Mouse (Mus musculus) midbrain, embryonic 15.5 days (tissue): ENCODE data around the gene Sarnp. TPM values are rescaled to one million over a fixed set of nuclear protein-coding genes. Genes with fewer than 3 reads are reported as not detected.

Experiments used
- ATAC-seq: fragments of 200-750 bp; cut with Nextera tagmentation; replicated peaks from 2 replicates; pipeline ENCODE4 v1.8.0; 2017; ENCODE audit warnings: moderate TSS enrichment
- H3K27ac ChIP-seq: fragments of 300-500 bp; sonication (generic); 2 replicates; pipeline ENCODE4 v1.5.1; 2015; ENCODE audit warnings: mild to moderate bottlenecking, inconsistent platforms
- H3K27me3 ChIP-seq: fragments of 300-500 bp; sonication (generic); replicated peaks from 2 replicates; pipeline ENCODE4 v1.6.1; 2015; ENCODE audit warnings: inconsistent platforms
- H3K36me3 ChIP-seq: fragments of 300-500 bp; sonication (generic); replicated peaks from 2 replicates; pipeline ENCODE4 v1.6.1; 2015; ENCODE audit warnings: inconsistent platforms
- H3K4me1 ChIP-seq: fragments of 300-500 bp; sonication (generic); 2 replicates; pipeline ENCODE4 v1.6.1; 2015; ENCODE audit warnings: inconsistent platforms
- H3K4me2 ChIP-seq: fragments of 300-500 bp; sonication (generic); 2 replicates; pipeline ENCODE4 v1.6.1; 2015; ENCODE audit warnings: inconsistent platforms, mild to moderate bottlenecking, moderate library complexity
- H3K4me3 ChIP-seq: fragments of 300-500 bp; sonication (generic); 2 replicates; pipeline ENCODE4 v1.5.1; 2015; ENCODE audit warnings: mild to moderate bottlenecking, inconsistent platforms
- H3K9ac ChIP-seq: fragments of 300-500 bp; sonication (generic); 2 replicates; pipeline ENCODE4 v1.6.1; 2015; ENCODE audit warnings: mild to moderate bottlenecking, inconsistent platforms
- H3K9me3 ChIP-seq: fragments of 300-500 bp; sonication (generic); 2 replicates; pipeline ENCODE4 v1.6.1; 2016; ENCODE audit warnings: inconsistent platforms
- WGBS: fragments of 180-500 bp; shearing (Covaris S2); methylation state at CpG from one replicate; pipeline ENCODE4 v1.1.7; 2015; ENCODE audit warnings: mixed read lengths; 5-methylcytosine and 5-hydroxymethylcytosine counted together
- polyA plus RNA-seq: library from polyadenylated mRNA; unstranded; fragments of >200 nt; fragmentation: Nextera tagmentation; extraction: Ambion mirVana; gene quantifications from 2 replicates; pipeline ENCODE4 v1.2.1, GENCODE M21; 2015

Sarnp gene
- 145 and 155 TPM in 2 replicates for polyA plus RNA-seq

- H3K27ac ChIP-seq: no peak within 1 kb of the TSS
- WGBS: 90% methylated on average over 13 of the region's 13 CpGs
- no peak within 1 kb of the TSS for H3K4me3 ChIP-seq
- no peaks in the 10 kb centered on the region for H3K27me3 ChIP-seq
- H3K4me1 ChIP-seq: peaks cover 14% of the 10 kb centered on the region
- no peaks in the 10 kb centered on the region for H3K9me3 ChIP-seq
- ATAC-seq: no peak
- H3K4me2 ChIP-seq: no peak within 1 kb of the TSS
- H3K36me3 ChIP-seq: peaks cover 49% of the 10 kb centered on the region
- H3K9ac ChIP-seq: no peak within 1 kb of the TSS
Measured at GRCm38 (mm10) chr10:128817033-128817432, at the start of gene Sarnp. TSS of gene Sarnp (plus strand) at chr10:128817333.

- H3K4me2 ChIP-seq: no peak overlapping the region
- 81% methylated on average over 2 of the region's 2 CpGs for WGBS
- no peak overlapping the region for H3K9ac ChIP-seq
- H3K27me3 ChIP-seq: no peaks in the 10 kb centered on the region
- no peaks in the 10 kb centered on the region for H3K4me1 ChIP-seq
- no peak for ATAC-seq
- H3K36me3 ChIP-seq: no peaks in the 10 kb centered on the region
- no peaks in the 10 kb centered on the region for H3K9me3 ChIP-seq
- H3K4me3 ChIP-seq: no peak overlapping the region
- H3K27ac ChIP-seq: no peak overlapping the region
Measured at GRCm38 (mm10) chr10:128772895-128773294, 44.2 kb upstream of the Sarnp start.

DNA sequence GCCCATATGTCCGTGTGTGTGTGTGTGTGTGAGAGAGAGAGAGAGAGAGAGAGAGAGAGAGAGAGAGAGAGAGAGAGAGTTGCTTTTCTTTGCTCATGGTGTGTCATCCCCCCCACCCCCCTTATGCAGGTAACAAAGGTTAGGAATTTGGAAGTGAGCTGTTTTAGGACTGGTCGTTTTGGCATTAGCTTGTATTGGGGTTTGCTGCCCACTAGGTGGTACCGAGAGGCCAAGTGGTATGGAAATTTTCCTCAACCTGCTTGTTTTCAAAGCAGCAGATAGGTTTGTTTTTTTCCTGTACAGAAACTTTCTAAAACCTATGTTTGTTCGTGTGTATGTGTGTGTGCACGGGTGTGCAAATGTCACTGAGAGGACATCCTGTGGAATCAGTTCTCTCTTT is 43.4 kb upstream of the Sarnp start:
- WGBS: 30% methylated on average over 5 of the region's 5 CpGs
- Histone ChIP-seq H3K4me2 (no peak overlapping the region), H3K36me3 (no peaks in the 10 kb centered on the region), H3K27ac (no peak overlapping the region), H3K9ac (no peak overlapping the region), H3K4me3 (no peak overlapping the region), H3K9me3 (no peaks in the 10 kb centered on the region), H3K27me3 (no peaks in the 10 kb centered on the region), H3K4me1 (no peaks in the 10 kb centered on the region)
- ATAC-seq: no peak

DNA sequence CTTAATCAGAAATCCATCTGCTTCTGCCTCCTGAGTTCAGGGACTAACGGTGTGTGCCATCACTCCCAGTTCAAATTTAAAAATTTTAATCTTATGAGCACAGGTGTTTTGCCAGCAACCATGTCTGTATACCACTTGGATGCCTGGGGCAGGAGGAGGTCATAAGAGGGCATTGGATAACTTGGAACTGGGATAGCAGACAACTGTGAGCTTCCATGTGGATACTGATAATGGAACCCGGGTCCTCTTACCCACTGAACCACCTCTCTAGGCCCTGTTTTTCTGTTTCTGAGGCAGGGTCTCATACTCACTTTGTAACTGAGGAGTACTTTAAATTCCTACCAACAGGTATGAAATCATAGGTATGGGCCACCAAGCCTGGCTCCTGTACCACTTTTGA is 38.7 kb upstream of the Sarnp start:
- 89% methylated on average over 2 of the region's 2 CpGs for WGBS

DNA sequence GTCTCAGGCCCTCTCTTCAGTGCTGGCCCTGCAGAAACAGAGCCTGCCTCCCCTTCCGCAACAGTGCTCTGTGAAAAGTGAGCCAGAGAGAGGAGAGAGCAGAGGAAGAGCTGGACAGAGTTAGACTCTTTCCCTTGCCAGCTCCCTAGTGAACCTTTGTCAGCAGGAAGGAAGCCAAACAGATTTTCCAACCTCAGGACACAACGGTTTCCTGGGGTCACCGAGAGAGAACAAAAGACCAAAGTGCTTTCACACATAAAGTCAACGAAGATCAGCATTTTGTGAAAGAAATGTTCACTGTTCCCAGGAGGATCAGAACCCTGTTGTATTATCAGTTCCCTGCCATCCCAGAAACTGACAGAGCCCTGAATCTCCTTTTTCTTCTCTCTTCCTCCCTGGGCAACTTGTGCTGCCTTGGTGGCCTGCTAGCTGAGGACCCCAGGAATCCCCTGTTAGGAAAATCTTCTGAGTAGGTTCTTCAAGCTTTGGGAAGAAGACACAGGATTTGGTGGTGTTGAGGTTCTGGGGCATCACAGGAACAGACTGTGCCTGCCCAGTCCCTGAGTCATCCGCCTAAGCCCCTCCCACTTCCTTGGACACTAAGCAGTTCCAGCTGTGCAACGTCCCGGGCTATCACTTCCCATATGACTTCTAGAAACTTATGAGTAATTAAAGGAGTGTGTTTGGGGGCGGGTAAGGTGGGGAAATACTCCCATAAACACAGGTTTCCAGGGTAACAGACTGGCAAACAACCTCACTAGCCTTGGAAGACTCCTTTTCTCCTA is 37.9 kb upstream of the Sarnp start:
- WGBS: 38% methylated on average over 8 of the region's 8 CpGs
- H3K27ac ChIP-seq: no peak overlapping the region
- H3K9me3 ChIP-seq: no peaks in the 10 kb centered on the region

More for the DNA sequence above, 38.7 kb upstream of the Sarnp start:
- H3K4me1 ChIP-seq: no peaks in the 10 kb centered on the region
- no peak overlapping the region for H3K9ac ChIP-seq
- H3K4me3 ChIP-seq: no peak overlapping the region
- ATAC-seq: no peak
- H3K4me2 ChIP-seq: no peak overlapping the region
- H3K36me3 ChIP-seq: no peaks in the 10 kb centered on the region
- H3K27ac ChIP-seq: no peak overlapping the region
- H3K9me3 ChIP-seq: no peaks in the 10 kb centered on the region
- H3K27me3 ChIP-seq: no peaks in the 10 kb centered on the region

DNA sequence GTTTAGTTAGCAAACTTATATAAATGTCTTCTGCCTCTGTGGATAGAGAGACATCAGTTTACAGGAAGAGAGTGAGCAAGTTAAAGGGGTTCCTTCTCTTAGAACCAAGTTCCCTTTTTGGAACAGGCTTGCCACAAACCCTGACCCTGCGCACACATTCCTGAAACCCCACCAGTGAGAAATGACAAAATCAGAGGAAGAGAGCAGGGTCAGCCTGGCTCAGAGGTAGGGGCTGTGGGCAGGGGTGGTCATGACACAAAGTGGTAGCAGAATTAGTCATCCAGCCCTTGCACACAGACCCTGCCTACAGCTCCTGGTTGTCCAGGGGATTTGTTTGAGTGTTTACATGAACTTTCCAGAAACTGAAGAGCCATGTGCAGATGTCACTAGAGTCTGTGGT is 36.9 kb upstream of the Sarnp start:
- no peak overlapping the region for H3K9ac ChIP-seq
- 100% methylated on average over 1 of the region's 1 CpGs for WGBS

More for the DNA sequence above, 37.9 kb upstream of the Sarnp start:
- Histone ChIP-seq H3K36me3 (no peaks in the 10 kb centered on the region), H3K4me2 (no peak overlapping the region), H3K9ac (no peak overlapping the region), H3K4me1 (no peaks in the 10 kb centered on the region), H3K27me3 (no peaks in the 10 kb centered on the region), H3K4me3 (no peak overlapping the region)
- ATAC-seq: no peak

DNA sequence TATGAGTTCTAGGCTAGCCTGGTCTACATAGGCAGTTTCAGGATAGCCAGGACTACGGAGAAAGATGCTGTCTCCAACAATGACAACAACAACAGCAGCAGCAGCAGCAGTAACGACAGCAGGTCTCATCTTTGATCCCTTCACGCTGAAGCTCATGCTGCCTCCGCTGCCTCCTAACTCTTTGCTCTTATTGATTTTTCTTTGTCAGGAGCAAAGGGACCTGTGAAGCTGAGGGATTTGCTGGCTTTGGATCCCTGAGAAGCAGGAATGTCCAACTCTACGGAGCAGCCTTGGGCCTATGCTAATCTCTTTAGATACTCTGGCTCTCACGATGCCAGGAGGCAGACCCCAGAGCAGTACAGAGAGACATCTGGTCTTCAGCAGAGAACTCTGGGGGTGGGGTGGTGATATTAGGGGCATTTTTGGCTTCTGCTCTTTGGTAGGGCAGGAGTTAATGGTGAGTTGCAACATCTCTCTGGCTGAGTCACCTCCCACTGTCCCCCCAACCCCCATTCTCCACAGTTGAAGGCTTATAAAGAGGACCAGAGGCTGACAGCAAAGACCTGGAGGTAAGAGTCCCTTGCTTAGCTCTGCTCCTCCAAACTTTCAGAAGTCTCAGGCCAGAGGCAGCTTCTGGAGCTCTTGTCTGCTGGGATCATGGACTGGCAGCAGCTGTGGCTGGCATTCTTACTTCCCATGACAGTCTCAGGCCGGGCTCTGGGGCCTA is 26.6 kb upstream of the Sarnp start, which contains the start of gene Mmp19:
Mmp19 (plus strand) TSS at position 513 of the 727 bp plus-strand sequence.
- no peak for ATAC-seq
- H3K27me3 ChIP-seq: no peaks in the 10 kb centered on the region
- H3K9me3 ChIP-seq: no peaks in the 10 kb centered on the region
- H3K27ac ChIP-seq: no peak within 1 kb of the TSS
- 60% methylated on average over 7 of the region's 7 CpGs for WGBS
- H3K4me3 ChIP-seq: no peak within 1 kb of the TSS
- no peak within 1 kb of the TSS for H3K4me2 ChIP-seq
- H3K9ac ChIP-seq: no peak within 1 kb of the TSS
- H3K36me3 ChIP-seq: no peaks in the 10 kb centered on the region
- no peaks in the 10 kb centered on the region for H3K4me1 ChIP-seq

More for the DNA sequence above, 36.9 kb upstream of the Sarnp start:
- no peaks in the 10 kb centered on the region for H3K36me3 ChIP-seq
- H3K27me3 ChIP-seq: no peaks in the 10 kb centered on the region
- H3K9me3 ChIP-seq: no peaks in the 10 kb centered on the region
- H3K4me3 ChIP-seq: no peak overlapping the region
- H3K4me2 ChIP-seq: no peak overlapping the region
- no peak overlapping the region for H3K27ac ChIP-seq
- H3K4me1 ChIP-seq: no peaks in the 10 kb centered on the region
- ATAC-seq: no peak

DNA sequence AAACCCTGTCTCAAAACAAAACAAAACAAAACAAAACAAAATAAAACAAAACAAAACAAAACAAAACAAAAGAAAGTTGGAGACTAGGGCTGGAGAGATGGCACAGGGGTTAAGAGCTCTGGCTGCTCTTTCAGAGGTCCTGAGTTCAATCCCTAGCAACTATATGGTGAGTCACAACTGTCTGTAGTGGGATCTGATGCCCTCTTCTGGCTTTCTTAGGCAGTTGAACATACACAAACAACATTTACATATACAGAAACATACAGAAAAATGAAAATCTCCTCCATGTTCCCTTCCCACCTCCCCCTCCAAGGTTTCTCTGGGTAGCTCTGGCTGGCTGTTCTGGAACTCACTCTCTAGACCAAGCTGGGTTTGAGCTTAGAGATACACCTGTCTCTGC is 25.1 kb upstream of the Sarnp start:
- H3K4me3 ChIP-seq: no peak overlapping the region
- H3K36me3 ChIP-seq: no peaks in the 10 kb centered on the region
- H3K27ac ChIP-seq: no peak overlapping the region
- H3K27me3 ChIP-seq: no peaks in the 10 kb centered on the region
- no peak overlapping the region for H3K4me2 ChIP-seq
- no peaks in the 10 kb centered on the region for H3K9me3 ChIP-seq
- no peak overlapping the region for H3K9ac ChIP-seq
- ATAC-seq: no peak
- H3K4me1 ChIP-seq: no peaks in the 10 kb centered on the region

DNA sequence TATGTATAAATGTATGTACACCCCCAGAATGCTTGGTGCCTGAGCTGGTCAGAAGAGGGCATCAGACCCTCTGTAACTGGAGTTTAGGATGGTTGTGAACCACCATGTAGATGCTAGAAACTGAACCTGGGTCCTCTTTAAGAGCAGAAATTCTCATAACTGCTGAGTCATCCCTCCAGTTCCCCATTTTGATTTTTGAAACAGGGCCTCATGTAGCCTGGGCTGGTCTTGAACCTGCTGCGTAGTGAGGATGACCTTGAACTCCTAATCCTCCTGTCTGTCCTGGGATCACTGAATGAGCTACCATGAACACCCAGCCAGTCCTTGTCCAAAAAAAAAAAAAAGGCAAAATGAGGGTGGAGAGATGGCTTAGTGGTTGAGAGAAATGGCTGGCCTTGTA is 23.9 kb upstream of the Sarnp start:
- no peaks in the 10 kb centered on the region for H3K27me3 ChIP-seq
- no peak for ATAC-seq

DNA sequence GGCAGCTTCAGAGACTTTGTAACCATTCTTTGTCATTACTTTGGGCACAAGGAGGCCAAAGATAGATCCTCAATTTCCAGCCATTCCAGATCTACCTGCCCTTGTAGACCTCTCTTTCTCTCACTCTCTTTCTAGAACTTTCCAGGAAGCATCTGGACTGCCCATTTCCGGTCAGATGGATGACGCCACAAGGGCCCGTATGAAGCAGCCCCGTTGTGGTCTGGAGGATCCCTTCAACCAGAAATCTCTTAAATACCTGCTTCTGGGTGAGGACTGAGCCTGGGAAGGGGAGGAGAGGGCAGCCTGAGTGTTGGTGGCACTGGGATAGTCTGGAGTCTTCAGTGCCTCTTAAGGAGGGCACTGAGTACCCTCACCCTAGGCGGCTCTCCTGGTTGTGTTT is 22.7 kb upstream of the Sarnp start:
- WGBS: 90% methylated on average over 5 of the region's 5 CpGs
- H3K27me3 ChIP-seq: no peaks in the 10 kb centered on the region
- no peaks in the 10 kb centered on the region for H3K4me1 ChIP-seq
- no peak overlapping the region for H3K9ac ChIP-seq
- H3K36me3 ChIP-seq: no peaks in the 10 kb centered on the region
- no peak overlapping the region for H3K4me3 ChIP-seq
- no peak overlapping the region for H3K4me2 ChIP-seq
- ATAC-seq: no peak
- no peak overlapping the region for H3K27ac ChIP-seq
- H3K9me3 ChIP-seq: no peaks in the 10 kb centered on the region

More for the DNA sequence above, 23.9 kb upstream of the Sarnp start:
- 96% methylated on average over 1 of the region's 1 CpGs for WGBS
- no peaks in the 10 kb centered on the region for H3K9me3 ChIP-seq
- H3K9ac ChIP-seq: no peak overlapping the region
- no peak overlapping the region for H3K4me3 ChIP-seq
- H3K4me2 ChIP-seq: no peak overlapping the region
- H3K36me3 ChIP-seq: no peaks in the 10 kb centered on the region
- H3K27ac ChIP-seq: no peak overlapping the region
- H3K4me1 ChIP-seq: no peaks in the 10 kb centered on the region

DNA sequence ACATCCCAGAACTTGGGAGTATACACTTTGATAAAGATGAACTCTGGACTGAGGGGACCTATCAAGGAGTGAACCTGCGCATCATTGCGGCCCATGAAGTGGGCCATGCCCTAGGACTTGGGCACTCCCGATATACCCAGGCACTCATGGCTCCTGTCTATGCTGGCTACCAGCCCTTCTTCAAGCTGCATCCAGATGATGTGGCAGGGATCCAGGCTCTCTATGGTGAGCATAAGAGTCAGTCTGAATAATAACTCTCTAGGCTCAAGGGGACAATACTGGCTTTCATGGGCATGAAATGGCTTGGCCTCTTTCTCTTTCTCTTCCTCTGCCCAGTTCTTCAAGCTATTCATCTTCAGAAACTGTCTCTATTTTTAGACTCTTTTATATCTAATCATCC is 21.6 kb upstream of the Sarnp start:
- no peak for ATAC-seq
- no peak overlapping the region for H3K4me3 ChIP-seq
- H3K36me3 ChIP-seq: no peaks in the 10 kb centered on the region
- H3K4me2 ChIP-seq: no peak overlapping the region
- H3K27me3 ChIP-seq: no peaks in the 10 kb centered on the region
- H3K27ac ChIP-seq: no peak overlapping the region
- H3K9me3 ChIP-seq: no peaks in the 10 kb centered on the region
- no peaks in the 10 kb centered on the region for H3K4me1 ChIP-seq
- no peak overlapping the region for H3K9ac ChIP-seq
- WGBS: 96% methylated on average over 3 of the region's 3 CpGs

DNA sequence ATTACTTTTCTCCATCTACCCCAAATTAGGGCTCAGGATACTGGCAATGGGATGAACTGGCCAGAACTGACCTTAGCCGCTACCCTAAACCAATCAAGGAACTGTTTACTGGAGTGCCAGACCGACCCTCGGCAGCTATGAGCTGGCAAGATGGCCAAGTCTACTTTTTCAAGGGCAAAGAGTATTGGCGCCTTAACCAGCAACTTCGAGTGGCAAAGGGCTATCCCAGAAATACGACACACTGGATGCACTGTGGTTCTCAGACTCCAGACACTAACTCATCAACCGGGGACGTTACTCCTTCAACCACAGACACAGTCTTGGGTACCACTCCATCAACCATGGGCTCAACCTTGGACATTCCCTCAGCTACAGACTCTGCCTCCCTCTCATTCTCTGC is 18.5 kb upstream of the Sarnp start:
- WGBS: 98% methylated on average over 8 of the region's 8 CpGs
- H3K4me1 ChIP-seq: peaks cover 15% of the 10 kb centered on the region
- H3K27me3 ChIP-seq: no peaks in the 10 kb centered on the region
- no peak overlapping the region for H3K4me3 ChIP-seq
- no peak for ATAC-seq
- H3K9me3 ChIP-seq: no peaks in the 10 kb centered on the region
- H3K27ac ChIP-seq: no peak overlapping the region
- H3K36me3 ChIP-seq: no peaks in the 10 kb centered on the region
- no peak overlapping the region for H3K4me2 ChIP-seq
- no peak overlapping the region for H3K9ac ChIP-seq
